Mouse (Mus musculus) heart, embryonic 11.5 days (tissue): ENCODE results near the gene Prdm1. TPM values are rescaled to one million over a fixed set of nuclear protein-coding genes. Genes with fewer than 3 reads are reported as not detected.

Experiments
- ATAC-seq: fragments of 200-750 bp; cut with Nextera tagmentation; replicated peaks from 2 replicates; pipeline ENCODE4 v1.8.0; 2017; ENCODE audit warnings: moderate library complexity; ENCODE audit not compliant: insufficient number of reproducible peaks, low FRiP score, low TSS enrichment
- H3K27ac ChIP-seq: fragments of 300-500 bp; sonication (generic); 2 replicates; pipeline ENCODE4 v1.5.1; 2014; ENCODE audit warnings: mild to moderate bottlenecking, low read depth, low read length
- H3K27me3 ChIP-seq: fragments of 300-500 bp; sonication (generic); 2 replicates; pipeline ENCODE4 v1.6.1; 2014; ENCODE audit warnings: mild to moderate bottlenecking, low read length, mixed read lengths; ENCODE audit not compliant: control insufficient read depth, insufficient read depth
- H3K36me3 ChIP-seq: fragments of 300-500 bp; sonication (generic); 2 replicates; pipeline ENCODE4 v1.6.1; 2014; ENCODE audit warnings: mild to moderate bottlenecking, low read length, moderate library complexity, mixed read lengths; ENCODE audit not compliant: control insufficient read depth, insufficient read depth
- H3K4me1 ChIP-seq: fragments of 300-500 bp; sonication (generic); 2 replicates; pipeline ENCODE4 v1.6.1; 2014; ENCODE audit warnings: low read length; ENCODE audit not compliant: control insufficient read depth, insufficient read depth
- H3K4me2 ChIP-seq: fragments of 300-500 bp; sonication (generic); 2 replicates; pipeline ENCODE4 v1.6.1; 2014; ENCODE audit warnings: mild to moderate bottlenecking, moderate library complexity
- H3K4me3 ChIP-seq: fragments of 300-500 bp; sonication (generic); 2 replicates; pipeline ENCODE4 v1.5.1; 2014; ENCODE audit warnings: low read depth, low read length
- H3K9ac ChIP-seq: fragments of 300-500 bp; sonication (generic); 2 replicates; pipeline ENCODE4 v1.6.1; 2014; ENCODE audit warnings: mild to moderate bottlenecking, low read depth, low read length, moderate library complexity
- H3K9me3 ChIP-seq: fragments of 300-500 bp; sonication (generic); replicated peaks from 2 replicates; pipeline ENCODE4 v1.6.1; 2016; ENCODE audit warnings: low read length; ENCODE audit not compliant: control insufficient read depth
- whole genome bisulfite sequencing: fragments of 180-500 bp; shearing (Covaris S2); extraction: QIAGEN DNeasy Blood & Tissue Kit; methylation state at CpG from one replicate; pipeline ENCODE4 v1.1.7; 2014; ENCODE audit not compliant: insufficient replicate concordance; 5-methylcytosine and 5-hydroxymethylcytosine counted together
- polyA plus RNA-seq: library from polyadenylated mRNA; unstranded; fragments of >200 nt; fragmentation: Nextera tagmentation; extraction: Ambion mirVana; gene quantifications from 2 replicates; pipeline ENCODE4 v1.2.1, GENCODE M21; 2014

The Prdm1 gene
- polyA plus RNA-seq, 1 experiment from 2014 or later, result 0.36 TPM

- H3K9ac ChIP-seq, result no peak overlapping the region
- no peak for ATAC-seq
- WGBS, result 80% methylated on average over 4 of the region's 4 CpGs
- no peaks in the 10 kb centered on the region for H3K4me1 ChIP-seq
- H3K27me3 ChIP-seq, result no peaks in the 10 kb centered on the region
- no peaks in the 10 kb centered on the region for H3K36me3 ChIP-seq
- no peak overlapping the region for H3K4me2 ChIP-seq
- H3K27ac ChIP-seq, result no peak overlapping the region
- H3K4me3 ChIP-seq, result no peak overlapping the region
- H3K9me3 ChIP-seq, result no peaks in the 10 kb centered on the region
Measured at GRCm38 (mm10) chr10:44431689-44432088, 96.6 kb downstream of the Prdm1 start.

- Histone ChIP-seq H3K36me3 (no peaks in the 10 kb centered on the region), H3K9me3 (no peaks in the 10 kb centered on the region), H3K27me3 (no peaks in the 10 kb centered on the region), H3K4me1 (no peaks in the 10 kb centered on the region), H3K9ac (no peak overlapping the region), H3K4me2 (no peak overlapping the region), H3K27ac (no peak overlapping the region), H3K4me3 (no peak overlapping the region)
- no peak for ATAC-seq
- WGBS, result 88% methylated on average over 14 of the region's 14 CpGs
Measured at GRCm38 (mm10) chr10:44429177-44429888, 99.0 kb downstream of the Prdm1 start.

- Histone ChIP-seq H3K9ac (no peak overlapping the region), H3K9me3 (no peaks in the 10 kb centered on the region), H3K4me2 (no peak overlapping the region), H3K27ac (no peak overlapping the region), H3K4me3 (no peak overlapping the region), H3K36me3 (no peaks in the 10 kb centered on the region), H3K27me3 (no peaks in the 10 kb centered on the region), H3K4me1 (no peaks in the 10 kb centered on the region)
- ATAC-seq, result no peak
- WGBS, result 62% methylated on average over 12 of the region's 12 CpGs
Measured at GRCm38 (mm10) chr10:44427891-44428361, 100.4 kb downstream of the Prdm1 start.

- Histone ChIP-seq H3K9me3 (no peaks in the 10 kb centered on the region), H3K4me1 (no peaks in the 10 kb centered on the region), H3K4me3 (no peak overlapping the region), H3K27me3 (no peaks in the 10 kb centered on the region), H3K27ac (no peak overlapping the region), H3K36me3 (no peaks in the 10 kb centered on the region), H3K4me2 (no peak overlapping the region), H3K9ac (no peak overlapping the region)
- WGBS, result 91% methylated on average over 11 of the region's 11 CpGs
- no peak for ATAC-seq
Measured at GRCm38 (mm10) chr10:44427426-44427825, 100.9 kb downstream of the Prdm1 start.

- H3K4me2 ChIP-seq, result no peak overlapping the region
- no peaks in the 10 kb centered on the region for H3K36me3 ChIP-seq
- no peak overlapping the region for H3K27ac ChIP-seq
- H3K27me3 ChIP-seq, result no peaks in the 10 kb centered on the region
- no peak overlapping the region for H3K4me3 ChIP-seq
- H3K9me3 ChIP-seq, result no peaks in the 10 kb centered on the region
- no peak overlapping the region for H3K9ac ChIP-seq
- WGBS, result 58% methylated on average over 6 of the region's 6 CpGs
- no peaks in the 10 kb centered on the region for H3K4me1 ChIP-seq
- ATAC-seq, result no peak
Measured at GRCm38 (mm10) chr10:44425013-44425412, 103.3 kb downstream of the Prdm1 start.

- Histone ChIP-seq H3K36me3 (no peaks in the 10 kb centered on the region), H3K4me1 (no peaks in the 10 kb centered on the region), H3K9me3 (no peaks in the 10 kb centered on the region), H3K27ac (no peak overlapping the region), H3K9ac (no peak overlapping the region), H3K27me3 (no peaks in the 10 kb centered on the region), H3K4me3 (no peak overlapping the region), H3K4me2 (no peak overlapping the region)
- ATAC-seq, result no peak
- 63% methylated on average over 1 of the region's 1 CpGs for WGBS
Measured at GRCm38 (mm10) chr10:44421896-44422295, 106.4 kb downstream of the Prdm1 start.

- no peak overlapping the region for H3K9ac ChIP-seq
- no peak overlapping the region for H3K4me3 ChIP-seq
- H3K4me2 ChIP-seq, result no peak overlapping the region
- no peak for ATAC-seq
- 86% methylated on average over 3 of the region's 3 CpGs for WGBS
- no peaks in the 10 kb centered on the region for H3K4me1 ChIP-seq
- no peak overlapping the region for H3K27ac ChIP-seq
- H3K27me3 ChIP-seq, result no peaks in the 10 kb centered on the region
- H3K9me3 ChIP-seq, result no peaks in the 10 kb centered on the region
- no peaks in the 10 kb centered on the region for H3K36me3 ChIP-seq
Measured at GRCm38 (mm10) chr10:44420211-44420610, 108.1 kb downstream of the Prdm1 start.

GRCm38 (mm10) chr10:44418901-44419300 lies 109.4 kb downstream of the Prdm1 start:
- Histone ChIP-seq H3K4me1 (no peaks in the 10 kb centered on the region), H3K9ac (no peak overlapping the region), H3K27me3 (no peaks in the 10 kb centered on the region), H3K36me3 (no peaks in the 10 kb centered on the region), H3K27ac (no peak overlapping the region), H3K9me3 (no peaks in the 10 kb centered on the region), H3K4me2 (no peak overlapping the region), H3K4me3 (no peak overlapping the region)
- ATAC-seq, result no peak
- 47% methylated on average over 2 of the region's 2 CpGs for WGBS

GRCm38 (mm10) chr10:44415576-44415975 lies 112.7 kb downstream of the Prdm1 start:
- no peak for ATAC-seq
- H3K9ac ChIP-seq, result no peak overlapping the region
- no peaks in the 10 kb centered on the region for H3K9me3 ChIP-seq
- no peak overlapping the region for H3K4me3 ChIP-seq
- no peak overlapping the region for H3K4me2 ChIP-seq
- H3K4me1 ChIP-seq, result no peaks in the 10 kb centered on the region
- 62% methylated on average over 3 of the region's 3 CpGs for WGBS
- H3K27me3 ChIP-seq, result no peaks in the 10 kb centered on the region
- no peak overlapping the region for H3K27ac ChIP-seq
- H3K36me3 ChIP-seq, result no peaks in the 10 kb centered on the region
